Mouse (Mus musculus): Measurements from ENCODE around the gene Prkn.

GRCm38 (mm10) chr17:11887591-11888205 is 1047.5 kb downstream of the Prkn start:
- TF ChIP-seq CTCF (IDR thresholded peaks at IDR 0.05; ENCODE audit: insufficient read depth, low read length) (no peak), POLR2A (IDR thresholded peaks at IDR 0.05; ENCODE audit: borderline replicate concordance, extremely low read depth, low read depth, low read length) (no peak)

Measured in lung, adult 2 months (tissue).